Mouse (Mus musculus): ENCODE measurements at regions not wholly inside any gene's neighbourhood (a gene's known extent, or its start where the extent isn't known, plus 50 kb on each side); places are given as distances from the start of the nearest gene placed in this dataset.
"Not testable (repeated sequence)": the region's sequence is repeated elsewhere in the genome, so short reads cannot be mapped to it uniquely, and the experiment has no call there.

DNA sequence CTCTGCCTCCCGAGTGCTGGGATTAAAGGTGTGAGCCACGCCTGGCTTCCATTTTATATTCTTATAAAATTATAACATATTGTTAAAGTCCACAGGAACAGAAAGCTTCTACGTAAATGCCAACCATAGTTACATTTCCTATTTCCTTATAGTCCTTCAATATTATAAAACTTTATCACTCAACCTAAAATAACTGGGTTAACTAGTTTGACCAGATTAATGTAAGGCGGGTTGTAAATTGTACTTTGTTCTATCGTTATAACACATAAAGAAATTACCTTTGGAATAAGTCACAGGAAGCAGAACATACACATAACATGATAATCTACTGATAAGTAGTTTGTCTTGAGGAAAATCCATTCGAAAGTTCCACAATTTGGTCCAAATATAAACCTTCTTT, 251.6 kb downstream of the Nfkbiz start:
- DNase-seq (ENCODE audit: low read depth in 1 of 2, low spot score in 2 of 2) = no peak

DNA sequence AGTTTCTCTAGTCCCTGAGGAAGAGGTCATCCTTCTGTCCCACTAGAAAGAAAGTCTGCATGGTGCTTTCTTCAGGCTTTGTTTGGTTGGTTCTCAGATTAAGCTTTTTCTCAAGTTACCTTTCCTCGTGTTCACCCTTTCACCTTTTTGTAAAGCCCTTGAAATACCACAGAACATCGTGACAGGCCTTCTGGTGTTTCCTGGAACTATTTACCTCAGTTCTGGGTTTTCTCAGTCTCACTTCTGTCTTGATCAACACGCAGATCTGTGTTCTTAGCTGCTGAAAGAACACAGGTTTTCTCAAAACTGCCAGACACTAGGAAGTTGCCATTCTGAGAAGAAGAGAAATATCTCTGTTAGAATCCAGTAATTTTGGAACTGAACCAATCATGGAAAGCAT, 255.8 kb downstream of the Nfkbiz start:
- DNase-seq (ENCODE audit: low read depth in 1 of 2, low spot score in 2 of 2) = no peak

DNA sequence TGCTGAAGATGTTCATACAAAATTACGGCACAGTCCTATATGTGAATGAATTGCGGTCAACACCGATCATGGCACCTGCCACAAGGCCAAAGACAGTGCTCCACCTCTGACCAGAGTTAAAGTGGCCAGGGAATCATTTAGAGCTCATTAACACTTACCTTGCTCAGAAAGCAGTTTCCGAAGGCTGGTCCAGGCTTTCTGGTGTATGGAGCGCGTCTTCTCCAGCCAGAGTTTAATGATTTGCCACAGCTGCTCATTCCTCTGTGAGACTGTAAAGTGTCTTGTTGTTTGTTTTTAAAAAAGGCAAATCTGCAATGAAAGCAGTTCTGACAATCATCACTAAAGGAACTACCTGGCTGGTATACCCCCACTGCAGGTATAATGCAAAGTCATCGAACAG, 256.7 kb downstream of the Nfkbiz start:
- no peak for DNase-seq (ENCODE audit: low read depth in 1 of 2, low spot score in 2 of 2)

DNA sequence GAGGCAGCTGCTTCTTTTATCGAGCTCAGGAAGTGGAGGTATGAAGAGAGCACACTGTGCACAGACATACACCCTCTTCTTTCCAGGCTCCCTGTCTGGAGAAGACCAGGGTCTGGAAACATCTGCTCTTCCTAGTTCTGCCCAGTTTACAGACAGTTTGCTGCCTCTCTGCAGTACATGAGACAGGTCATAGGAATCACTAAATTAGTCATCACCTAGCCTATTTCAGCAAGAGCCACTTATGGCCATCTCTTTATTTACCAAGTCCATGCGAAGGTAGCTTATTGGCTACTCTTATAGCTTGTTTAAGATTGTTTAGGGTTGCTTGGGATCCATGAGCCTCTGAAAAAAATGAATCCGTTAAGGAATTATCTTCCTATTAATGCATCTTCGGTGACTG, 257.9 kb downstream of the Nfkbiz start:
- no peak for DNase-seq (ENCODE audit: low read depth in 1 of 2, low spot score in 2 of 2)

DNA sequence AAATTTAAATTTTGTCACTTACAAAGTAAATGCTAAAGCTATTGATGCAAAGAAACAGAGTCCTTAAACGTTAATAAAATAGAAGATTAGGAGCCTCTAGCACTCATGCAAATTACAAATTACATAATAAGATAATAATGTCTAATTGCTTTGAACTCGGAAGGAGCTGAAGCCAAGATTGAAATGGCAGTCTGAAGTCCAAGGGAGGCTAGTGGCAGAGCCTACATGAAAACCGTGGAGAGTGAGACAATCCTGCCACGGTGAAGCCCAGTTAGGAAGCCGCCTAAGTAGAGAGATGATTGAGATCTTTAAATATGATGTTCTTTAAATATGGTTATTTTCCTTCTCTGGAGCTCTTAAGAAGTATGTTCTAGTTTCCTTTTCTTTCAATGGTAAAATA, 260.0 kb downstream of the Nfkbiz start:
- no peak for DNase-seq (ENCODE audit: low read depth in 1 of 2, low spot score in 2 of 2)

DNA sequence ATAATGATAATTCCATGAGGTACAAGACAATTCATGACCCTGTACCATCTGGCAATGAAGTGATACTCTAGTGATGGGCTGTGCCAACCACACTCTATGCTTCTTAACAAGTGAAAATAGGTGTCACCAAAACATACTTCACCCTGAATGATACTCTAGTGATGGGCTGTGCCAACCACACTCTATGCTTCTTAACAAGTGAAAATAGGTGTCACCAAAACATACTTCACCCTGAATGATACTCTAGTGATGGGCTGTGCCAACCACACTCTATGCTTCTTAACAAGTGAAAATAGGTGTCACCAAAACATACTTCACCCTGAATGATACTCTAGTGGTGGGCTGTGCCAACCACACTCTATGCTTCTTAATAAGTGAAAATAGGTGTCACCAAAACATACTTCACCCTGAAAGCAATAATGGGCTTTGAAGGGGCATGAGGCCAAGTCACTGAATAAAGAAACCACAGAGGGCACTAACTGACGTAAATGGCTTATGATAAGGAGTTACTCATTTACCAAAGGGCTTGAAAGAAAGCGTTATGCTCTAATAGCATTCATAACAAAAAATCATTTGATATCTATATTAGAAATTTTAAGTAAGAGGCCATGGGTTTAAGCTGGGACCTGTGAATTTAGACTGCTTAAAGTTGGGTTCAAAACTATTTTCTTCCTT, 263.0 kb downstream of the Nfkbiz start:
- not testable (repeated sequence) for DNase-seq (ENCODE audit: low read depth in 1 of 2, low spot score in 2 of 2)

DNA sequence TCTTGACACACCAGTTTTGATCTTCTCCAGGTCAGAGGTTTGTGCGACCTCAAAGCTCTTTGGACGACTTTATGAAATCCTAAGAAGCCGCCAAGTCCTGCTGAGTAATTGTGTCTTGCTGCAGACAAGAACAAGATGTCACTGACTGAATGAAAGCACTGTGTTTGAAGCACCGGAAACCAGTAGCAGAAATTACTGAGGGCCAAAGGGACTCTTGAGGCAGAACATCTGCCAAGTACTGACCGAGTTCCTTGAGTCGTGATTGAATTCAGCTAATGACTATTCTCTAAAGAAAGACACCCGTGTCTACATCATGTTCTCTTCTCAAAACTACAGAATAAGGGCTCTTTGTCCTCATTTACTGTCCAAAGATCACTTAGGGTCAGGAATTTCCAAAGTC, 267.6 kb downstream of the Nfkbiz start:
- DNase-seq (ENCODE audit: low read depth in 1 of 2, low spot score in 2 of 2) = no peak

DNA sequence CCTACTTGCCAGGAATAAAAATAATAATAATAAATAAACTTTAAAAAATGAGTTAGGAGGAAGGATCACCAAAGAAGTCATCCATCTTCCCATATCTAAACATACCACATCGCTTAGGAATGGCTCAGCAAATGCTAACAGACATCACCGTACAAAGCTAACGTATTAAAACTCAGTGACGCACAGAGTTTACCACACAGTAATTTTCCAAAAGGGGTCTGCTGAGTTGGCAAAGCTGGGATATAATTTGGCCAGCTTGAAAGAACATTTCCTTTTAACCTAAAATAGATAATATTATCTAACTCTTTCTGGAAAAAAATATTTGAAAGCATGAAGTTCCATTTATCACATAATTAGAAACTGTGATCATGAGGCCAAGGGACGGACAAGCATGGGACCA, 268.6 kb downstream of the Nfkbiz start:
- no peak for DNase-seq (ENCODE audit: low read depth in 1 of 2, low spot score in 2 of 2)

DNA sequence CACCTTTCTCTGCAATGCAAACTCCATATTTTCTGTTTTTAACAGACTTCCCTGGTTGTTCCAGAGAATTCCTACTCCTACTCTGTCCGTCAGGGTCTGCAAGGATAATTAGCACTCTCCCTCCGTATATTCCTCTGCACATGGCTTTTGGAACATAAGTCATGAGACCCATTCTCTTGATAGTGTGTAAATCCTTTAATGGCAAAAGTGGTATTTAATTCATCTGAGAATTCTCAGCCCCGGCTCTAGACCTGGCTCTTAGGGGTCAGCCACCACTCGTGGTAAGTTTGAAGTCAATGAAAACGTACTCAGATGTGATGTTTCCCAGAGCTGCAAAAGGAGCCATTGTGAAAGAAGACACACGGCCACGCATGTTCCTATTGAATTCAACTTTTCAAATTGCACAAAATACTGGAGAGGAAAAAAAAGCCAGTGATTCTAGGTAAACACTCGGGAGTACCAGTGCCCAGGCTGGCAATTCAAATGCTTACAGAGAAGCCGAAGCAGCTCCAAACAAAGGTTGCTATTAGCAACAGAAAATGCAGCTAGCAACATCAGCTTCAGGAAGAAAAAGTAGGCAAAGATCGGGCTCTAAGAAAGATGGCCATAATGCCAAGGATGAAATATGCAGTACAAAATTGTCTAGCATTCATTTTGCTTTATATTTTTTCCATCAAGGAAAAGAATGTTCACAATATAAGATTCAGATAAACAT, 258.2 kb upstream of the Zpld1 start:
- no peak for DNase-seq (ENCODE audit: low read depth in 1 of 2, low spot score in 2 of 2)

DNA sequence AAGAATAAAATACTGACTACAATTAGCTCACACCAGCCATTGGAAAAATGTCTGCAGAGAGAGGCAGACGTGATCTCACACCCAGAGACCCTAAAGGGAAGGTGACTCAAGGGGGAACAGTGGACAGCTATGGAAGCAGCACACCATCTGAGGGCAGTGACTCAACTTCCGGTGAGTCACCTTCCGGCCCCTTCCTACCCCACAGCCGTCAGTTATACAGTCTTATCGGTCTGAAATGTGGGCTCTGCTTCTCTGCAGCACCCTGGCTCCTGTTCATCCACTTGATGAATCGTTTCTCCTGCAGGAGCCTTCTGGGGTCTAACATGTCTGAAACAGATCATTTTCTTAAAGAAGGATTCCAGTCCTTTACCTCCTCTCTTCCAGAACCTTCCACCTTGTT, 257.4 kb upstream of the Zpld1 start:
- DNase-seq (ENCODE audit: low read depth in 1 of 2, low spot score in 2 of 2) = peak in 1 of 2 experiments; percentile 16

DNA sequence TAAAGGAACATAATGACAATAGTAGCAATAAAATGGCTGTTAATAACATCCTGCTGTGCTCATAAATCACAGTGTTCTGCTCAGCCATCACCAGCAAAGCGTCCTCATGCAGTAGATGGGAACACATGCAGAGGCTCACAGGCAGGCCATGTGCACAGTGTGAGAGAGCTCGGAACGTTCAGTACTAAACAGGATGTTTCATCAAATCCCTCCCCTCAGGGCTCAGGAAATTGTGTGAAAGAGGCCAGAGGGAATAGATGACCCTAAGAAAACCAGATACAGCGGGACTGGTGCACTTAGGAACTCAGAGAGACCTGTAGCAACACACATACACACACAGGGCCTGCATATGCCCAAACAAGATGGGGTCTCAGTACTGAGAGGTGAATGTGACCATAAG, 256.1 kb upstream of the Zpld1 start:
- DNase-seq (ENCODE audit: low read depth in 1 of 2, low spot score in 2 of 2) = no peak

DNA sequence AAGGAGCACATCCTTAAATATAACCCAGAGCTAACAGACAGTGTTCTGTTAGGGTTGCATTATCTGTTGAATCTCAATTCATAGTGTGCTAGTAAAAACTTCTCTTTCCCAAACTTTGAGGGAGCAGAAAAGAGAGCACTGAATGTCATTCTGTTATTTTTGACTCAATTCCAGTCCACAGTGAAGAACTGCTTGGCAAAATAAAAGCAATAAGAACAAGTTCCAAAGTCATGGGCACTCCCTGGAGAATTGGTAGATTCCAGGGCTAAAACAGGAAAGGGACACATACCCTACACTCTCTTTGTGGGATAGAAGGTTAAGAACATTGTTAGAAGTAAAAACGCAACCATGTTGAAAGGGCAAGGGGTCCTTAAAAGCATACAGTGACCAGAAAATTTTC, 253.6 kb upstream of the Zpld1 start:
- no peak for DNase-seq (ENCODE audit: low read depth in 1 of 2, low spot score in 2 of 2)

DNA sequence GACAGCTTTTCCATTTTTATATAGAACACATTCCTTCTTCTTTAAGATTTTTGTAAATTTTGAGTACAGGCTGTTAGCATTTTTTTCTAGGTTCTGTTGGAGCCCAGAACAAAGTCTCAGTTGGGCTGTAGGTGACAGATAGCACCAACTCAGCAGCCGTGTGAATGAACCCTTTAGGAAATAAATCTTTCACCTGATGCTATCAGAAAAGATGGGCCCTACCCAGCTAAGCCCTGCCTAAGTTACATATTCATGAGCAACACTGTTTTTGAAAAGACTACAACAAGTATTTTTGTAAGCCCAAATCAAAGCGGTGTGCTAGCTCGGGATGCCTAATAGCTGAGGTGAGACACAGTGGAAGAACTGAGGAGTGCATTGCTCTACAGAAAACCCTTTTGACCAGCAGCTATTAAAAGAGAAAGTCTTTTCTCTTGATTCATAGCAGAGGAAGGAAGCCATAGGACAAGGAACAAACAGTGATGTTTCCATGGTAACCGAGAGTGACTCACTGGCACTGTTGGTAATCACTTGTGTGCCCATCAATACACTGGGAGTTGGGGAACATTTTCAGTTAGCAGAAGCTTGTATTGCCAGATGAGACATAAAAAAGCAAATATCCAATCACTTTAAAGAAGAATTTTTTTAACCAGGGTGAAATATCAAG, 253.0 kb upstream of the Zpld1 start:
- DNase-seq (ENCODE audit: low read depth in 1 of 2, low spot score in 2 of 2) = peak; percentile 30 to 32

DNA sequence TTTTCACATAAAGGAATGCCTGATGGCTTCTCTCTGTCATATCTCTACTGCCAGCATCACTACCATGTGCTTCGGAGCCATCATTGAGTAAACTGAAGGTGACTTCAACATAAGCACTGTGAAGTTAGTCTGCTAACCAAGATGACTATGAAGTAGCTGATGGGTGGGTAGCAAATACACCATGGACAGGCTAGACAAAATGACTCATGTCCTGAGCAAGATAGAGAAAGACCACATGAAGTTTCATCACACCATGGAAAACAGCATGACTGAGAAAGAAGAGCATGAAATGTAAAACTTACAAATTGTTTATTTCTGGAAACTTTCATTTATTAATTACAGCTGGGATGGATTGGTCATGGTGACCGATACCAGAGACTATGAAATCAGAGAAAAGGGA, 249.3 kb upstream of the Zpld1 start:
- DNase-seq (ENCODE audit: low read depth in 1 of 2, low spot score in 2 of 2) = no peak

DNA sequence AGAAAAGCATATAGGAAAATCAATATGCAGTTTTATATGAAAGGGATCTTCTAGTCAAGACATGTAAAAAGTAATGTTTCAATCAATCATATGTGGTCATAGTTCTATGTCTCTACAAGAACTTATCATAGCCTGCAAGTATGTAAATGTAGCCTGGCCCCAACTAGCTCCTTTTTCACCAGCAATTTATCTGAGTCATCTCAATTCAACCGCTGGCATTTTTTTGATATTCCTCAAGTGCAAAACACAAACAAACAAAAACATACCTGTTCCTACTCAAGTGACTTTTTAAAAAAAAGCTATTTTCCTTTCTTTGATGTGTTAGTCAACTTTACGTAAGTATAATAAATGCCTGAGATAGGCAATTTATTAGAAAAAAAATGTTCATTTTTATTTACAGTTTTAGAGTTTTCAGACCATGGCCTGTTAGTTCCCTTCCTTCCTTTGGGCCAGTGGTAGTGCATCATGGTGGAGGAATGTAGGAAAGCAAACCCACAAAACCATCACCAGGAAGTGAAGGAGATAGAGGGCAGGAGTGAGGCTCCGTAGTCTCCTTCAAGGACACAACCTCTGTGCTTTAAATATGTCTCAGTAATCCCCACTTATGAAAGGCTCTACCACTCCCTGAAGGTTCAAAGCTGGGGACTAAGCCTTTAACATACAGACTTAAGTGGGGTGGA, 242.7 kb upstream of the Zpld1 start:
- no peak for DNase-seq (ENCODE audit: low read depth in 1 of 2, low spot score in 2 of 2)

DNA sequence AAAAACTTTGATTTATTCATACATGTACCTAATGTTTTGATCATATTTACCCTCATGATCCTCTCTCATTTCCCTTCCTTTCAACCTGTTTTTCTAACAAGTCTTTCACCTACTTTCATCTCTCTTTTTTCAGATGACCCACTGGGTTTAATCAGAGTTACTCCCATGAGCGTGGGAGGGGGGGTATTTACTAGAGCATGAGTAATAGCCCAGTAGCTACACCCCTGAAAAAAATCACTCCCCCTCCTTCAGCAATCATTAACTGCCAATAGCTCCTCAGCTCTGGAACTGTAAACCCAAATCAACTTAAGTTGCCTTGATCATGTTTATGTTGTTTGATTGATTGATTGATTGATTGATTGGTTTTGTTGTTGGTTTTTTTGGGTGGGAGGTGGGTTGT, 241.4 kb upstream of the Zpld1 start:
- DNase-seq (ENCODE audit: low read depth in 1 of 2, low spot score in 2 of 2) = no peak

DNA sequence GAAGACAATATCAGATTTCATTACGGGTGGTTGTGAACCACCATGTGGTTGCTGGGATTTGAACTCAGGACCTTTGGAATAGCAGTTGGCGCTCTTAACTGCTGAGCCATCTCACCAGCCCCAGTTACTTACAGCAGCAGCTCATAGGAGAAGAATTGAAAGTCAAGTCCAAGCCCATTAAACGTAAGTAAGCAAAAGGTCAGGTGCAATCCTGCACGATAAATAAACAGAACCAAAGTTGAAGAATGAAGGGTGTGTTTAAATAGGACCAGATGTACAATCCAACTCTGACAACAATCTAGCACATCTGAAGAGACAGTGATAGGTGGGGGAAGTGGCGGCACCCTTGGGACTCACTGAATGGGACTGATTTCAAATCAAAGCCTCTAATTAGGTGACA, 239.8 kb upstream of the Zpld1 start:
- DNase-seq (ENCODE audit: low read depth in 1 of 2, low spot score in 2 of 2) = no peak

DNA sequence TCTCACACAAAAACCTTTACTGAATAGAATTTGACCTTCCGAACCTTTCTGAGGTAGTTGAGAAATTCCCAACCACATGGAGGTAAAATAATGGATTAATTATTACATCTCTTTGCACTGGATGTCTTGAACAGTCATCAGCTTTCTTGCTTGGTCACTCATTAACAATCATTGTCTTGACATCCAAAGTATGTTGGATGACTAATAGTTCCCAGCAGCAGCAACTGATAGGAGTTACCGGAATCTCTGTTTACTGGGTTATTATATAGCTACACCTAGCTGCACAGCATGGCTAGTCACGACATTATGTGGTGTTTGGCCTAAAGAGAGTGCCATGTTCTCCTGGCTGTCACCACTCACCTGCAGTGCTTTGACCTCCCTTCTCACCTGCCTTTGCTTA, 234.9 kb upstream of the Zpld1 start:
- no peak for DNase-seq (ENCODE audit: low read depth in 1 of 2, low spot score in 2 of 2)

DNA sequence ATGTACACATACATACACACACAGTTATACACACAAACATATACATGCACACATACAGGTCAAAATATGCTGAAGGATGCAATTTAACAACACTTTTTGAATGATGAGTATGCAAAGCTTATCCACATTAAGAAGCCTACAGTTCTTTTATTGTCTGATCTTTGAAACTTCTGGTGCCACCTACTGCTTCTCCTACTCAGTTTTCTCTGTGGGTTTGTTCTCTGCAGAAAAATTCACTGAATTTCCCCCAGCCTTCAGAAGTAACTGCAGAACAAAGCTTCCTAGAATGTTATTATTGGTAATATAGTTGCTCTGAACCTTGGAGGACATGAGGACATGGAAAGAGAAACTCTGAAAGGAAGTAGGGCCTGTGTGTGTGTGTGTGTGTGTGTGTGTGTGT, 233.1 kb upstream of the Zpld1 start:
- DNase-seq (ENCODE audit: low read depth in 1 of 2, low spot score in 2 of 2) = no peak

DNA sequence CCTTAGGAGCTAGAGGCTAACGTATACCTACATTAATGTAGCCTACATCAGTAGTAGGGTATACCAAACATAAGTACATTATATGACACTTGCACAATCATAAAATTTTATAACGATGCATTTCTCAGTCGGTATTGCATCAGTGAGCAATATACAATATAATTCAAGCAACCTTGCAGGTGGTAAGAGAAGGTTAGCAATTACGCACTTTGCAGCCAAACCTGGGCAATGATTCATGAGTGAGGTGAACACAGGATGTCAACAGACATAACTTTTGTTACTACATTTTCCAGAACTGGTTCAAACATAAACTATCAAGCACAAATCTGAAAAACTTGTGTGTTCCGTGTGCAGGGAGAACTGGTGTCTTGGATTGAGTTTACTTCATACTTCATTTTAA, 229.9 kb upstream of the Zpld1 start:
- DNase-seq (ENCODE audit: low read depth in 1 of 2, low spot score in 2 of 2) = no peak

DNA sequence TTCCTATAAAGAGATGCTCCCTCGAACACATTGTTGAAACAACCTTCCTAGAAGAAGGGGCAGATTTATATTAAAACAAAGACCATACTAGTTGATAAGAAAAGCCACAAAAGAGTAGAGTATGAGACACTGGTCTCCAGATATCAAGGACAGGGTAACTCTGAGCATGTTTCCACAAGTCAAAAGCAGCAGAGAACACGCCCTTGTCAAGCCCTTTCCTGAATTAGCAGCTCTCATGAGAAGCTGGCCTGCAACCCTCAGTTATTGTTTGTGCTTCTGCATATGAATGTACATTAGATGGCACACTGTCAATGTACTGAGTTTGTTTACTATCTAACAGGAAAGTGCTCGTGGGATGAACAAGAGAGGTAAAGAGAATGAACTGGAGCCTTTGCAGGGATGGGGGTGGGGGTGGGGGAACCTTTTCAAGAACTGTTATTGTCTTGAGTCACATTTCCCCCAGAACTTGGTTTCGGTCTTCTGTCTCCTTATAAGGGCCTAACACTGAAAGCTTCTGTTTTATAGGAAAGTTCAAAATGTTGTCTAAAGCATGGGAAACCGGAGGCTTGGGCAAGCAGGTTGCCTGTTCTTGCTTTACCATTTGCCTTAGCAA, 228.6 kb upstream of the Zpld1 start:
- DNase-seq (ENCODE audit: low read depth in 1 of 2, low spot score in 2 of 2) = no peak

DNA sequence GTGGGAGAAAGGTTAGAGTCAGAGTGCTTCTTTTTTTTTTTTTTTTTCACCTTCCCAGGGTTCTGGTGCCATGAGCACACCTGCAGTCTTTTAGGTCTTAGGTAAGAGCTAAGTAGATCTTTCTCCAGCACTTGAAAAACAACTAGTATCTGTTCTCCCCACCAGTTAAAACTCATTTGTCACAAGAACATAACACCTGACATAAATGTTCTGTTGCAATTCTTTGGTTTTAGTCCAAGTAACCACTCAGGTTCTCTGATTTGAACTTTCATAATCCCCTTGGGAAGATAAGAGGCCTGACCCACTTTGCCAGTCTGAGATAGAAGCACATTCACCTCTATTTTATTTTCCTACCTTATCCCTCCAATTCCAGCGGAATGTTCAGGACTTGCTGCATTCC, 225.5 kb upstream of the Zpld1 start:
- DNase-seq (ENCODE audit: low read depth in 1 of 2, low spot score in 2 of 2) = no peak

Data from monocyte, adult 2 months (primary cell).